Mouse (Mus musculus): ENCODE measurements around the gene Mxd1.

Gene Mxd1

DNA sequence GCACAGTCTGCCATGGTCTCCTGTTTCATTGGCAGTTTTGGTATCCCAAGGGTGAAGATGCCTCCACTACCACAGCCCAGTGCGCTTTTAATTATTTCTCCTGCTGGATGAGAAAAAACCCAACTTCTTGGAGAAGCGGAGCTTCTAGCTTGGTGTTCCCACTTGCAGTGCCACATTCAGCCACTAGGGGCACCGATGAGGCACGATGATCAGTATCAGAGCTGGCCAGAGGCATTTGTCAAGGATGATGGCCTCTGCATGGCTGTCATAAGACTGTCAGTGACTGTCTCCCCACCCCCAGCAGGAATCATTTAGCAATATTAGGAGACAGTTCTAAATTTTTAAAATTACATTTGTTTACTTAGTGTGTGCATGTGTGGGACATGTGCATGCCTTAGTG lies 69.8 kb downstream of the Mxd1 start:
- peak; percentile 88 for DNase-seq (ENCODE audit: low read depth)

GRCm38 (mm10) chr6:86598742-86599193 lies 70.2 kb downstream of the Mxd1 start:
- DNase-seq (ENCODE audit: low read depth) = no peak

All from induced T-regulatory cell, adult 2 months (primary cell).